Mouse (Mus musculus): ENCODE results near the gene Map4k3.

GRCm38 (mm10) chr17:80777581-80777980, 49.3 kb upstream of the Map4k3 start:
- TF ChIP-seq EP300 (IDR thresholded peaks at IDR 0.05) (no peak), CTCF (IDR thresholded peaks at IDR 0.05) (no peak)

All from lung, postnatal 0 days (tissue).